In genomic region chr19:26509240-26509639, GRCm38 (mm10) we compare ENCODE assay signal across 24 mouse cellular contexts.
DNase-seq lines count a peak whose midpoint lies in the region; ATAC-seq and TF ChIP-seq lines count a peak whose summit lies in the region.
"Had no signal": no experiment of that assay in that cellular context is flagged by ENCODE, and none has a peak within 500 bp of the region (broad histone marks: within the 10 kb centered on the region; RNA-seq: fewer than 3 reads in every experiment).

No protein-coding gene starts in this region.

- no peak for DNase-seq in forebrain, embryonic 14.5 days (ENCODE audit: low spot score)
- DNase-seq in forebrain, embryonic 10.5 days (ENCODE audit: extremely low spot score, low spot score), result no peak
- no peak for DNase-seq in hindbrain, embryonic 11.5 days (ENCODE audit: low spot score)
- DNase-seq in brain, embryonic 14.5 days (ENCODE audit: low read depth), result peak; percentile 38
- DNase-seq in midbrain, postnatal 0 days (ENCODE audit: low spot score), result no peak
- no peak for DNase-seq in right cerebral cortex, postnatal 10 days (ENCODE audit: low spot score in 2 of 2)
- DNase-seq: adrenal gland, postnatal 10 days; cerebellum, adult 11 months; cerebellum, adult 9-11 months; embryo, embryonic 11 days; gastrocnemius, postnatal 14 days; heart, postnatal 14 days; kidney, postnatal 25 days; liver, postnatal 0 days; lung, postnatal 36 days; spleen, adult 18-20 months; thymus, adult 18-20 months; thymus, postnatal 25 days had no signal

- no peak overlapping the region for H3K4me3 ChIP-seq in forebrain, embryonic 14.5 days (ENCODE audit: low read depth, low read length)
- no peak overlapping the region for H3K4me3 ChIP-seq in forebrain, embryonic 10.5 days
- H3K4me3 ChIP-seq in hindbrain, embryonic 15.5 days, result no peak overlapping the region
- H3K4me3 ChIP-seq in hindbrain, embryonic 11.5 days (ENCODE audit: low read depth, low read length), result no peak overlapping the region
- H3K4me3 ChIP-seq in midbrain, postnatal 0 days (ENCODE audit: low read depth, low read length), result no peak overlapping the region
- H3K4me3 ChIP-seq: embryonic facial prominence, embryonic 13.5 days; erythroblast, embryonic 14.5 days; hindbrain, embryonic 10.5 days; kidney, embryonic 15.5 days; liver, embryonic 12.5 days had no signal

- H3K9me3 ChIP-seq in forebrain, embryonic 14.5 days (replicated peaks; ENCODE audit: control insufficient read depth, low read length), result no peaks in the 10 kb centered on the region; the same call in 1 of the 2 replicates
- no peaks in the 10 kb centered on the region for H3K9me3 ChIP-seq in forebrain, embryonic 10.5 days
- H3K9me3 ChIP-seq in hindbrain, embryonic 15.5 days, result no peaks in the 10 kb centered on the region
- no peaks in the 10 kb centered on the region for H3K9me3 ChIP-seq in hindbrain, embryonic 11.5 days (ENCODE audit: control insufficient read depth, low read length)
- 0 out of 2 replicates have a peak, but pooled peaks cover 3% of the 10 kb centered on the region for H3K9me3 ChIP-seq in midbrain, postnatal 0 days (ENCODE audit: low read length)
- H3K9me3 ChIP-seq: embryonic facial prominence, embryonic 13.5 days; hindbrain, embryonic 10.5 days; kidney, embryonic 15.5 days; liver, embryonic 12.5 days had no signal

- peak overlapping the region; percentile 48; the same call in 1 of the 2 replicates for H3K27ac ChIP-seq in forebrain, embryonic 14.5 days (ENCODE audit: low read depth, low read length)
- H3K27ac ChIP-seq in forebrain, embryonic 10.5 days, result no peak overlapping the region
- H3K27ac ChIP-seq in hindbrain, embryonic 15.5 days (replicated peaks), result peak overlapping the region; percentile 50
- no peak overlapping the region for H3K27ac ChIP-seq in hindbrain, embryonic 11.5 days (ENCODE audit: low read depth, low read length)
- H3K27ac ChIP-seq in midbrain, postnatal 0 days (ENCODE audit: low read depth, low read length), result peak overlapping the region; percentile 8; the same call in 1 of the 2 replicates
- H3K27ac ChIP-seq: embryonic facial prominence, embryonic 13.5 days; hindbrain, embryonic 10.5 days; kidney, embryonic 15.5 days; liver, embryonic 12.5 days had no signal

- no peak for ATAC-seq in forebrain, embryonic 14.5 days
- no peak for ATAC-seq in hindbrain, embryonic 15.5 days (ENCODE audit: low FRiP score, low read depth)
- ATAC-seq in hindbrain, embryonic 11.5 days (ENCODE audit: low FRiP score), result no peak
- ATAC-seq in midbrain, postnatal 0 days (ENCODE audit: low FRiP score), result no peak
- ATAC-seq: liver, embryonic 12.5 days; liver, postnatal 0 days had no signal

- WGBS in forebrain, embryonic 14.5 days, result 75% methylated on average over 2 of the region's 2 CpGs
- WGBS in forebrain, embryonic 10.5 days, result 89% methylated on average over 2 of the region's 2 CpGs
- WGBS in hindbrain, embryonic 15.5 days, result 58% methylated on average over 2 of the region's 2 CpGs
- 94% methylated on average over 2 of the region's 2 CpGs for WGBS in hindbrain, embryonic 11.5 days
- 54% methylated on average over 2 of the region's 2 CpGs for WGBS in midbrain, postnatal 0 days

- H3K4me1 ChIP-seq in forebrain, embryonic 14.5 days (ENCODE audit: control insufficient read depth, insufficient read depth, low read length), result peaks cover 22% of the 10 kb centered on the region
- H3K4me1 ChIP-seq in forebrain, embryonic 10.5 days, result peaks cover 27% of the 10 kb centered on the region
- peaks cover 16% of the 10 kb centered on the region for H3K4me1 ChIP-seq in hindbrain, embryonic 15.5 days (replicated peaks)
- no peaks in the 10 kb centered on the region for H3K4me1 ChIP-seq in hindbrain, embryonic 11.5 days (replicated peaks; ENCODE audit: control insufficient read depth, insufficient read depth, low read length)
- H3K4me1 ChIP-seq in midbrain, postnatal 0 days (ENCODE audit: insufficient read depth, low read length), result peaks cover 4% of the 10 kb centered on the region; the same call in 1 of the 2 replicates
- H3K4me1 ChIP-seq: hindbrain, embryonic 10.5 days; kidney, embryonic 15.5 days; liver, embryonic 12.5 days had no signal

- TF ChIP-seq POLR2A in brain, embryonic 14.5 days (IDR thresholded peaks at IDR 0.05; ENCODE audit: borderline replicate concordance, extremely low read depth, insufficient read depth, insufficient read length, poor library complexity, severe bottlenecking), result no peak

- no peaks in the 10 kb centered on the region for H3K27me3 ChIP-seq in forebrain, embryonic 14.5 days (replicated peaks; ENCODE audit: control insufficient read depth, insufficient read depth, low read length)
- H3K27me3 ChIP-seq in forebrain, embryonic 10.5 days (ENCODE audit: poor library complexity, severe bottlenecking), result no peaks in the 10 kb centered on the region
- H3K27me3 ChIP-seq in hindbrain, embryonic 15.5 days, result no peaks in the 10 kb centered on the region
- no peaks in the 10 kb centered on the region for H3K27me3 ChIP-seq in hindbrain, embryonic 11.5 days (ENCODE audit: control insufficient read depth, insufficient read depth, low read length)
- no peaks in the 10 kb centered on the region for H3K27me3 ChIP-seq in midbrain, postnatal 0 days (ENCODE audit: insufficient read depth, low read length)
- H3K27me3 ChIP-seq: embryonic facial prominence, embryonic 13.5 days; kidney, embryonic 15.5 days; liver, embryonic 12.5 days had no signal

- H3K36me3 ChIP-seq in forebrain, embryonic 14.5 days (ENCODE audit: control insufficient read depth, insufficient read depth, low read length), result no peaks in the 10 kb centered on the region
- H3K36me3 ChIP-seq in forebrain, embryonic 10.5 days (replicated peaks), result no peaks in the 10 kb centered on the region
- no peaks in the 10 kb centered on the region for H3K36me3 ChIP-seq in hindbrain, embryonic 15.5 days
- H3K36me3 ChIP-seq in hindbrain, embryonic 11.5 days (ENCODE audit: control insufficient read depth, insufficient read depth, low read length), result no peaks in the 10 kb centered on the region
- H3K36me3 ChIP-seq in midbrain, postnatal 0 days (ENCODE audit: insufficient read depth, low read length), result no peaks in the 10 kb centered on the region
- H3K36me3 ChIP-seq: embryonic facial prominence, embryonic 13.5 days; hindbrain, embryonic 10.5 days; kidney, embryonic 15.5 days; liver, embryonic 12.5 days had no signal

- no peak overlapping the region for H3K9ac ChIP-seq in forebrain, embryonic 14.5 days (ENCODE audit: low read length)
- H3K9ac ChIP-seq in hindbrain, embryonic 15.5 days, result no peak overlapping the region
- no peak overlapping the region for H3K9ac ChIP-seq in hindbrain, embryonic 11.5 days (ENCODE audit: low read depth, low read length)
- no peak overlapping the region for H3K9ac ChIP-seq in midbrain, postnatal 0 days (replicated peaks; ENCODE audit: low read length, poor library complexity, severe bottlenecking)
- H3K9ac ChIP-seq: embryonic facial prominence, embryonic 13.5 days; kidney, embryonic 15.5 days; liver, embryonic 12.5 days; liver, postnatal 0 days had no signal

- no peak for TF ChIP-seq CTCF in brain, embryonic 14.5 days (IDR thresholded peaks at IDR 0.05; ENCODE audit: borderline replicate concordance, extremely low read depth, insufficient read depth, insufficient read length)
- no peak for TF ChIP-seq CTCF in midbrain, postnatal 0 days (IDR thresholded peaks at IDR 0.05)

- H3K4me2 ChIP-seq in forebrain, embryonic 14.5 days (ENCODE audit: low read length), result no peak overlapping the region
- 0 out of 2 replicates have a peak overlapping the region, but pooled peaks have one; percentile 2 for H3K4me2 ChIP-seq in hindbrain, embryonic 15.5 days
- H3K4me2 ChIP-seq in hindbrain, embryonic 11.5 days (replicated peaks; ENCODE audit: low read depth, low read length), result no peak overlapping the region
- no peak overlapping the region; the same call in 1 of the 2 replicates for H3K4me2 ChIP-seq in midbrain, postnatal 0 days (ENCODE audit: low read depth, low read length, poor library complexity, severe bottlenecking)
- H3K4me2 ChIP-seq: kidney, embryonic 15.5 days; liver, embryonic 12.5 days had no signal

Comparison
In these comparisons a context has a peak if more than half of its experiments do, and no peak if none do; other contexts are left out.
1. H3K27ac ChIP-seq: peak in forebrain, embryonic 14.5 days (single experiment), hindbrain, embryonic 15.5 days (single experiment) and midbrain, postnatal 0 days (single experiment); none in forebrain, embryonic 10.5 days (single experiment) and hindbrain, embryonic 11.5 days (single experiment).